Mouse (Mus musculus) stomach, embryonic 14.5 days (tissue): Measurements from ENCODE around the gene Rangrf. TPM values are rescaled to one million over a fixed set of nuclear protein-coding genes. Genes with fewer than 3 reads are reported as not detected.

Source experiments
- ATAC-seq: fragments of 200-750 bp; cut with Nextera tagmentation; 2 replicates; pipeline ENCODE4 v1.8.0; 2017; ENCODE audit warnings: low read depth, moderate TSS enrichment; ENCODE audit not compliant: insufficient number of reproducible peaks, insufficient read depth, low FRiP score
- H3K27ac ChIP-seq: fragments of 300-500 bp; sonication (generic); 2 replicates; pipeline ENCODE4 v1.5.1; 2014; ENCODE audit warnings: mild to moderate bottlenecking, low read length, moderate library complexity, mixed read lengths
- H3K27me3 ChIP-seq: fragments of 300-500 bp; sonication (generic); 2 replicates; pipeline ENCODE4 v1.6.1; 2014; ENCODE audit warnings: low read length, control low read depth, mixed read lengths; ENCODE audit not compliant: control insufficient read depth, insufficient read depth
- H3K36me3 ChIP-seq: fragments of 300-500 bp; sonication (generic); 2 replicates; pipeline ENCODE4 v1.6.1; 2014; ENCODE audit warnings: mild to moderate bottlenecking, control low read depth, low read length, moderate library complexity, mixed read lengths; ENCODE audit not compliant: control insufficient read depth, insufficient read depth
- H3K4me1 ChIP-seq: fragments of 300-500 bp; sonication (generic); 2 replicates; pipeline ENCODE4 v1.6.1; 2014; ENCODE audit warnings: low read length, control low read depth, mixed read lengths; ENCODE audit not compliant: control insufficient read depth, insufficient read depth
- H3K4me2 ChIP-seq: fragments of 300-500 bp; sonication (generic); replicated peaks from 2 replicates; pipeline ENCODE4 v1.6.1; 2014; ENCODE audit warnings: low read depth, low read length, control low read depth
- H3K4me3 ChIP-seq: fragments of 300-500 bp; sonication (generic); 2 replicates; pipeline ENCODE4 v1.5.1; 2014; ENCODE audit warnings: low read depth, low read length, control low read depth
- H3K9ac ChIP-seq: fragments of 300-500 bp; sonication (generic); replicated peaks from 2 replicates; pipeline ENCODE4 v1.6.1; 2014; ENCODE audit warnings: low read depth, mild to moderate bottlenecking, control low read depth, low read length, moderate library complexity, mixed read lengths
- H3K9me3 ChIP-seq: fragments of 300-500 bp; sonication (generic); 2 replicates; pipeline ENCODE4 v1.6.1; 2016; ENCODE audit warnings: low read depth, low read length, control low read depth; ENCODE audit not compliant: control insufficient read depth
- WGBS: fragments of 180-500 bp; shearing (Covaris S2); extraction: QIAGEN DNeasy Blood & Tissue Kit; methylation state at CpG from one replicate; pipeline ENCODE4 v1.1.7; 2014; 5-methylcytosine and 5-hydroxymethylcytosine counted together
- microRNA-seq: library from miRNA; unstranded; fragments of <30 nt; microRNA quantifications from one replicate; pipeline ENCODE4, GENCODE M21; 2016
- polyA plus RNA-seq: library from polyadenylated mRNA; unstranded; fragments of >200 nt; fragmentation: Nextera tagmentation; extraction: Ambion mirVana; gene quantifications from 2 replicates; pipeline ENCODE4 v1.2.1, GENCODE M21; 2014

Gene Rangrf
- polyA plus RNA-seq, 1 experiment from 2014 or later = 63.6 TPM

DNA sequence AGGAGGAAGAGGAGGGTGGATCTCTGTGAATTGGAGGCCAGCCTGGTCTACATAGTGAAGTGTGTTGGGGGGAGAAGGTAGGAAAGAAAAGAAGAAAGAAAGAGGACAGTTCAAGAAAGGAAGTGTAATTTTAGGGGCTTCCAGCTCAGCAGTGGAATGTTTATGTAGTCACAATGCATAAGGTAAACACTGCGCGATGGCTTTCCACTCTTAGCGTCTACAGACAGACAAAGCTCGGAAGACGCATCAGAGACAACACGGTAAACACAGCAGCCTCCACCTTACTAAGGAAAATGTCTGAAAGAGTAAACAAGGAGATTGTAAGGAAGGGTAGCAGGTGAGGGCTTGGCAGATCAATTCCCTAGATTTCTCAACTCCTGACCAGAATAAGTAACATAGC, 45.0 kb downstream of the Rangrf start:
- WGBS = 16% methylated on average over 6 of the region's 6 CpGs
- no peak overlapping the region for H3K4me2 ChIP-seq
- no peak for ATAC-seq

GRCm38 (mm10) chr11:68926981-68927380, 48.0 kb downstream of the Rangrf start, which contains the start of gene Odf4:
Gene Odf4, minus strand, starts transcription at chr11:68927081.
- no peak within 1 kb of the TSS for H3K4me3 ChIP-seq
- ATAC-seq = no peak
- 78% methylated on average over 3 of the region's 3 CpGs for WGBS
- no peaks in the 10 kb centered on the region for H3K9me3 ChIP-seq
- H3K9ac ChIP-seq = no peak within 1 kb of the TSS
- no peaks in the 10 kb centered on the region for H3K27me3 ChIP-seq
- no peak within 1 kb of the TSS for H3K27ac ChIP-seq
- no peak within 1 kb of the TSS for H3K4me2 ChIP-seq
- H3K36me3 ChIP-seq = no peaks in the 10 kb centered on the region
- H3K4me1 ChIP-seq = no peaks in the 10 kb centered on the region

More for the DNA sequence above, 45.0 kb downstream of the Rangrf start:
- Histone ChIP-seq H3K27me3 (no peaks in the 10 kb centered on the region), H3K9me3 (no peaks in the 10 kb centered on the region), H3K4me3 (no peak overlapping the region), H3K36me3 (no peaks in the 10 kb centered on the region), H3K4me1 (no peaks in the 10 kb centered on the region), H3K9ac (no peak overlapping the region), H3K27ac (no peak overlapping the region)

GRCm38 (mm10) chr11:68924749-68925148, 50.2 kb downstream of the Rangrf start:
- Histone ChIP-seq H3K27me3 (no peaks in the 10 kb centered on the region), H3K36me3 (no peaks in the 10 kb centered on the region), H3K27ac (no peak overlapping the region), H3K9ac (no peak overlapping the region), H3K9me3 (no peaks in the 10 kb centered on the region), H3K4me1 (no peaks in the 10 kb centered on the region), H3K4me3 (no peak overlapping the region), H3K4me2 (no peak overlapping the region)
- ATAC-seq = no peak
- WGBS = 88% methylated on average over 2 of the region's 2 CpGs

DNA sequence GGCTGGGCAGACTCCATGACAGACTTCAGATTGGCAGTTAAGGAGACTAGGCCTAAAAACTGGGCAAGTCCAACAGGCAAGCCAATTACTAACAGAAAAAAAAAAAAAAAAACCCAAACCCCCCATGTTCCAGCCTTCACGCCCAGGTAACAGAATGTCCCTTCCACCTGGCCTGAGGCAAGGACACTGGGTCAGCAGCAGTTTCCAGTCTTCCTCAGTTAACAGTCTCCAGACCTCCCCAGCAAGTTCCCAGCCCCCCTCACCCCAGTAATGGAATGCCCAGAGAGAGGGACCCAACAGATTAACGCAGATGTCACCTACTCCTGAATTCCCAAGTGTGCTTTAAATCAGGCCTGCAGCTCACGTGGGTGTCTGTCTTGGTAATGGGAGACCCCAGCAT, 51.8 kb downstream of the Rangrf start:
- Histone ChIP-seq H3K4me3 (no peak overlapping the region), H3K4me1 (no peaks in the 10 kb centered on the region), H3K27me3 (no peaks in the 10 kb centered on the region), H3K36me3 (no peaks in the 10 kb centered on the region), H3K9ac (no peak overlapping the region), H3K4me2 (no peak overlapping the region), H3K27ac (no peak overlapping the region), H3K9me3 (no peaks in the 10 kb centered on the region)
- no peak for ATAC-seq
- 60% methylated on average over 3 of the region's 3 CpGs for WGBS

Small RNAs within 50 kb of the gene (microRNA-seq; reads per million reads assigned to microRNA genes)
- 4.9 reads per million, percentile 12 among the genes with 10 or more reads in this experiment for gene Mir3062

Other genes with a start within 250 kb of the Rangrf start
- 68.5 and 75.0 TPM in 2 replicates for gene Ndel1, start 103.3 kb downstream of the Rangrf start, polyA plus RNA-seq
- not detected in 2 replicates for gene Rnf222, start 86.6 kb downstream of the Rangrf start, polyA plus RNA-seq
- 1,222 and 1,288 TPM in 2 replicates for gene Rpl26, start 73.6 kb downstream of the Rangrf start, polyA plus RNA-seq
- gene Odf4, start 48.1 kb downstream of the Rangrf start, polyA plus RNA-seq = 0.55 TPM in 1 of 2 replicates, not detected in the other
- 10.9 and 13.0 TPM in 2 replicates for gene Arhgef15, start 17.7 kb downstream of the Rangrf start, polyA plus RNA-seq
- 4.1 and 5.4 TPM in 2 replicates for gene Slc25a35, start 7.1 kb downstream of the Rangrf start, polyA plus RNA-seq
- 31.8 and 36.6 TPM in 2 replicates for gene Pfas, start 33.3 kb upstream of the Rangrf start, polyA plus RNA-seq
- 45.0 and 47.3 TPM in 2 replicates for gene Ctc1, start 40.7 kb upstream of the Rangrf start, polyA plus RNA-seq
- gene Aurkb, start 70.5 kb upstream of the Rangrf start, polyA plus RNA-seq = 147 and 153 TPM in 2 replicates
- 9.2 and 11.0 TPM in 2 replicates for gene Borcs6, start 84.5 kb upstream of the Rangrf start, polyA plus RNA-seq
- gene Tmem107, start 95.6 kb upstream of the Rangrf start, polyA plus RNA-seq = 59.4 and 59.8 TPM in 2 replicates
- gene Vamp2, start 113.3 kb upstream of the Rangrf start, polyA plus RNA-seq = 104 and 107 TPM in 2 replicates
- 10.5 and 15.1 TPM in 2 replicates for gene Per1, start 120.0 kb upstream of the Rangrf start, polyA plus RNA-seq
- gene Hes7, start 145.2 kb upstream of the Rangrf start, polyA plus RNA-seq = 0.39 and 0.54 TPM in 2 replicates
- 0.29 and 0.36 TPM in 2 replicates for gene 9130213A22Rik, start 147.4 kb upstream of the Rangrf start, polyA plus RNA-seq
- gene Aloxe3, start 150.7 kb upstream of the Rangrf start, polyA plus RNA-seq = 0.29 and 0.49 TPM in 2 replicates
- gene Alox12b, start 181.8 kb upstream of the Rangrf start, polyA plus RNA-seq = not detected in 2 replicates
- gene Alox8, start 222.7 kb upstream of the Rangrf start, polyA plus RNA-seq = 0.15 TPM in 1 of 2 replicates, not detected in the other